Mouse (Mus musculus) brain, embryonic 14.5 days (tissue): ENCODE measurements around the gene Birc6.

Experiments used
- CTCF ChIP-seq: fragments of 200-500 bp; IDR thresholded peaks from 2 replicates; pipeline ENCODE4 v1.5.1; 2012; ENCODE audit warnings: inconsistent platforms, mild to moderate bottlenecking, moderate library complexity, borderline replicate concordance; ENCODE audit not compliant: insufficient read depth, insufficient read length; ENCODE audit errors: extremely low read depth
- POLR2A ChIP-seq: fragments of 200-500 bp; IDR thresholded peaks from 2 replicates; pipeline ENCODE4 v1.6.1; 2012; ENCODE audit warnings: mild to moderate bottlenecking, inconsistent platforms, borderline replicate concordance; ENCODE audit not compliant: poor library complexity, insufficient read depth, insufficient read length, severe bottlenecking; ENCODE audit errors: extremely low read depth

- TF ChIP-seq CTCF: no peak
- TF ChIP-seq POLR2A: peak; percentile 83
Measured at GRCm38 (mm10) chr17:74489024-74489900, 38.8 kb upstream of the Birc6 start, which contains the start of gene Yipf4.
